Mouse (Mus musculus) C2C12 (cell line): ENCODE measurements around the gene Iqck.

ENCODE experiments used
- CTCF ChIP-seq: IDR thresholded peaks from one replicate; pipeline ENCODE4 v1.5.1; 2011; ENCODE audit not compliant: control insufficient read depth, insufficient read depth, insufficient read length
- FOSL1 ChIP-seq: IDR thresholded peaks from one replicate; pipeline ENCODE4 v1.8.0; 2011; ENCODE audit warnings: mild to moderate bottlenecking, low read length; ENCODE audit not compliant: poor library complexity, insufficient read depth, severe bottlenecking
- MYOD1 ChIP-seq: IDR thresholded peaks from one replicate; pipeline ENCODE4 v1.6.1; 2011; ENCODE audit warnings: low read depth; ENCODE audit not compliant: control insufficient read depth, insufficient read length

- TF ChIP-seq CTCF (no peak), FOSL1 (no peak), MYOD1 (no peak)
Measured at GRCm38 (mm10) chr7:118845141-118845540, 10.4 kb upstream of the Iqck start.
